Mouse (Mus musculus) heart, embryonic 15.5 days (tissue): ENCODE data around the gene Mup20. TPM values are rescaled to one million over a fixed set of nuclear protein-coding genes. Genes with fewer than 3 reads are reported as not detected.

ENCODE experiments used
- polyA plus RNA-seq: library from polyadenylated mRNA; unstranded; fragments of >200 nt; fragmentation: Nextera tagmentation; extraction: Ambion mirVana; gene quantifications from 2 replicates; pipeline ENCODE4 v1.2.1, GENCODE M21; 2015

The Mup20 gene
- polyA plus RNA-seq, 1 experiment from 2014 or later: not detected

Other genes with a start within 250 kb of the Mup20 start
- gene Mup5, start 218.9 kb downstream of the Mup20 start, polyA plus RNA-seq: not detected in 2 replicates
- gene Mup3, start 33.2 kb upstream of the Mup20 start, polyA plus RNA-seq: not detected in 2 replicates
- not detected in 2 replicates for gene Mup21, start 96.7 kb upstream of the Mup20 start, polyA plus RNA-seq
- gene Zfp37, start 176.9 kb upstream of the Mup20 start, polyA plus RNA-seq: 5.3 and 6.0 TPM in 2 replicates
- 22.2 and 27.3 TPM in 2 replicates for gene Slc31a2, start 208.4 kb upstream of the Mup20 start, polyA plus RNA-seq